Mouse (Mus musculus): ENCODE data around the gene Strip1.

Gene Strip1

GRCm38 (mm10) chr3:107631523-107631958 is at the start of gene Strip1:
TSS of gene Strip1 (minus strand) at chr3:107631694.
- DNase-seq, result peak; percentile 96

DNA sequence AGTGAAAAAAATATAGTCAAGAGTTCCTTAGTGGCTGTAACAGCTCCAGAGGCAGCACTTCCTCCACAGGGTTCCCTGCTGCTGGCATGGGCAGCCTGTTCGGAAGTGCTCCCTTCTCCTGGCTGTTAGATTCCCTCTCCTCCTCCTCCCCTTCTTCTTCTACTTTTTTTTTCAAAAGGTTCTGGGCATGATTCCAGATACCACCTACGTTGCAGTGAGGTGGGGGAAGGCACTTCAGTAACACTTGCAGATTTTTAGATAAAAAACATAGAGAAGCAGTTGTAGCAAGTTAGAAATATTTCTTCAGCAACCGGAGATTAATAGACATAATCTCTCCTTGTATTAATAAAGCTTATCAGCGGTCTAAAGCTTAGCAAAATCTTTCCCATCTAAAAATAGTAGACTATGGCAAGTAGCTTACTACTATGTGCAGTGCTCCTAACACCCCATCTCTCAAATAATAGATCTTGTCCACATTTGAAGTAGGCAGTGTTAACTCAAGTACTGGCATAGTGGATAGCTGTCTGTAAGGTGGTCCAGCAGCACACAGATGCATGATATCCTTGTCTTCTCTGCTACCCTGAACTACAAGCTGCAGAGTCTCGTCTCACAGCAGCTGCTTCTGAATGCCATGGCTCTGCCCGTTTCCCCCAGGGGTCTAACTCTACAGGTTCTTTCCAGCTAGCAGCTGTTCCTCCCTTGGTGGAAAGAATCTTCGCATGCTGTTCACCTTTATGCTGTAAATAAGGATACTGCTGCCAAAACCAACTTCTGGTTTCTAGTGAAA is 49.5 kb upstream of the Strip1 start:
- peak; percentile 59 to 62 for DNase-seq

DNA sequence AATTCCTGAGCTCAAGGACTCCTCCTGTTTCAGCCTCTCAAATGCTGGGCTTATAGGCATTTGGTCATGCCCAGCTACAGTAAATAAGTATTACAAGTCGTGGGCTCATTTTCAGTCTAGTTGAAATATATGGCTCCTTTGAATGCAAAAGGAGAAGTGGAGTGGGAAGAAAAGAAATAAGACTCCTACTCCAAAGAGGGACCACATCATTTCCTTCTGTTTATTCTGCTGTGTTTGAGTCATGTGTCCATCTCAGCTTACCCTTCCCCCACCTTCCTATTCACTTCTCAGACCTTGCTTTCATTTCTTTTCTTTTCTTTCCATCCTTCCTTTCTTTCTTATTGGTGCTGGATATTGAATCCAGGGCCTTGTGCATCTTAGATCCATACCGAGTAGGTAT is 40.0 kb upstream of the Strip1 start:
- DNase-seq, result no peak

GRCm38 (mm10) chr3:107670500-107670899 is 39.0 kb upstream of the Strip1 start:
- DNase-seq, result no peak

DNA sequence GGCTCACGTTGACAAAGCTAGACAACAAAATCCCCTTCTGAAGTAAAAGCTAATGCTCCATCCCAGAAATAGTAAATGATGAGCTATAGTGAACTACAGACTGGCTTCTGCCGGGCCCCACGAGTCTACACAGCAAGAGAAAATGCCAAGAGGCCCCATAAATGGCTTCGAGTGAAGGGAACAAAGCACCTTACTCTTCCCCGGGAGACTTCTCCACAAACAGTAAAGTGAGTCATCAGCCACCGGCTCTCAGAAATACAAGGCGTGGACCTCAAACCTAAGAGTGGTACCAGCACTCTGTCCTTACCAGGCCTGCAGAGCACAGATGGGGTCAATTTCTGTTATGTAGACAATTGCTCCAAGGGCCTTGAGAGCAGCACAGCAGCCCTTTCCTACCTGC is 37.3 kb upstream of the Strip1 start:
- DNase-seq, result no peak

DNA sequence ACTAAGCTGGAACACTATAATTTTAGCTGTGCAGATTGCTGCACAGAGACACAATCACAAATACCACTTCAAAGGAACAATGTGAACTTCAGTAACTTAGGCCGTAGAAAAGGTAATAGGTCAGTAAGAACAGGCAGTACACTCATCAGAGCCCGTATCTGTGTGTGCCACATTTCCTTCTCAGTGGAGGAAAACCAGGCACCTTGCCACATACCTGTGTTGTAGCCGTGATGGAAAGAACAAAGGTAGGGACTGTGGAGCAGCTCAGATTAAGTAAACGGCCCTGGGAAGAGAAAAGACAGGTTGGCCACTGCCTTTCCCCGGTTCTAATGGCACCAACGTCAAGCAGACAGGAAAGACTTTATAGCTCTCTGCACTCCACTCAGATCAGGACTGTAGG is 35.9 kb upstream of the Strip1 start:
- peak; percentile 52 to 65 for DNase-seq

- DNase-seq, result peak in 1 of 2 experiments; percentile 53
Measured at GRCm38 (mm10) chr3:107664641-107665040, 33.1 kb upstream of the Strip1 start.

DNA sequence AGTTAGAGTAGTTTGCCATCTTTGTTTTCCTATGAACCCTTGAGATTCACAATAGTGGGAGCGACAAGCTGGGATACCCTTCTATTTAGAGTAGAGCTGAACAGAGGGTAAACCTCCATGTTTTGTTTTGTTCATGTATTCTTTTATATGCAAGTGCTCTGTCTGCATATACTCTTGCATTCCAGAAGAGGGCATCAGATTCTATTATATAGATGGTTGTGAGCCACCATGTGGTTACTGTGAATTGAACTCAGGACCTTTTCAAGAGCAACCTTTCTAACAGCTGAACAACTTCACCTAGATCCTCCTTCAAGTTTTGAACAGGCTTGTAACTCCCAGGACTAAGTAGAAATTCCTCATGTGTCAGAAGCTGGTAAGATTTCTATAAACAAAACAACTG is 27.5 kb upstream of the Strip1 start:
- no peak for DNase-seq

GRCm38 (mm10) chr3:107656888-107657287 is 25.4 kb upstream of the Strip1 start:
- no peak for DNase-seq

GRCm38 (mm10) chr3:107656151-107656550 is 24.7 kb upstream of the Strip1 start:
- no peak for DNase-seq

DNA sequence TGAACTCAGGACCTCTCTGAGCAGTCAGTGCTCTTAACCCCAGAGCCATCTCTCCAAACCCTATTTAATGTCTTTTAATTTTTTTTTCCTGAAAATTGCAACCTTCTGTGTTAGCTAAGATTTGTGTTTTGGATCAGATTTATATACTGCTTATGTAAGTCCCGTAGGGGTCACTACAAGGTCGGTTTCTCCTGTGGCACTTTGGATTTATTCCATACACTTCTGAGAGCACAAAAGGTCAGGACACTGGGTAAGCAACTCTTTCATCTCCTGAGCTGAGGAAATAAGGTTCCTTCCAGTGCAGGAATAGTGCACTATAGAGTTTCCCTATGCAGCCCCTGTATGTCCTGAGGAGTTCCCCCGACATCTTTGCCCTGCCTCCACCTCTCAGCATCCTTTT is 24.0 kb upstream of the Strip1 start:
- peak; percentile 21 to 50 for DNase-seq

DNA sequence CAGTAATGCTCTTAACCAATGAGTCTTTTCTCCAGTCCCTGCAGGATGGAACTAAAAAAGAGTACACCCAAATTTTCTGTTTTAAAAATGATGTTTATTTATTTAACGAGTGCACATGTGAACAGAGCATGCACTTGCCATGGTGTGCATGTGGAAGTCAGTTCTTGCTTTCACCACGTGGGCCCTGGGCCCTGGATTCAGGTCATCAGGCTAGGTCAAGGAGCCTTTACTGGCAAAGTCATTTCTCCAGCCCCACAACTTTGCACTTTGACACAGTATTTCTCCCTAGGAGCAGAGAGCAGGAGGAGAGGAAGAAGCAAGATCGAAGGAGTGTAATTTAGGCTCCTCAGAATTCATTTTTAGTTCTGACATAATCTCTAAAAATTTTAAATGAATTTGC is 23.4 kb upstream of the Strip1 start:
- DNase-seq, result peak; percentile 26 to 55

DNA sequence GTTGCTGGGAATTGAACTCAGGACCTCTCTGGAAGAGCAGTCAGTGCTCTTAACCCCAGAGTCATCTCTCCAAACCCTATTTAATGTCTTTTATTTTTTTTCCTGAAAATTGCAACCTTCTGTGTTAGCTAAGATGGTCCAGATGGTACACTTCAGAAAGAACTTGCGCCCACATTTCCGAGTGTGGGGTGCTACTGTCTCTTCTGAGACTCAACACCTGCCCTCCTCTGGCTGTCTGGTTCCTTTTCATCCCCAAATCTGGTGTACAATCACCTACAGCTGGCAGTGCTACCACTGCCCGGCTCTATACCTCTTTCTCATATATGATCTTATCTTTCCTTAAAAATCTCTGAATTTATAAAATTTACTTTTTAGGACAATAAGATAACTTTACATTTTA is 21.5 kb upstream of the Strip1 start:
- DNase-seq, result no peak

GRCm38 (mm10) chr3:107650276-107650675 is 18.8 kb upstream of the Strip1 start:
- DNase-seq, result peak; percentile 43 to 58

GRCm38 (mm10) chr3:107646947-107647346 is 15.5 kb upstream of the Strip1 start:
- no peak for DNase-seq

- peak in 1 of 2 experiments; percentile 13 for DNase-seq
Measured at GRCm38 (mm10) chr3:107637606-107638172, 6.2 kb upstream of the Strip1 start.

- no peak for DNase-seq
Measured at GRCm38 (mm10) chr3:107636236-107636635, 4.7 kb upstream of the Strip1 start.

- DNase-seq, result no peak
Measured at GRCm38 (mm10) chr3:107635836-107636235, 4.3 kb upstream of the Strip1 start.

DNA sequence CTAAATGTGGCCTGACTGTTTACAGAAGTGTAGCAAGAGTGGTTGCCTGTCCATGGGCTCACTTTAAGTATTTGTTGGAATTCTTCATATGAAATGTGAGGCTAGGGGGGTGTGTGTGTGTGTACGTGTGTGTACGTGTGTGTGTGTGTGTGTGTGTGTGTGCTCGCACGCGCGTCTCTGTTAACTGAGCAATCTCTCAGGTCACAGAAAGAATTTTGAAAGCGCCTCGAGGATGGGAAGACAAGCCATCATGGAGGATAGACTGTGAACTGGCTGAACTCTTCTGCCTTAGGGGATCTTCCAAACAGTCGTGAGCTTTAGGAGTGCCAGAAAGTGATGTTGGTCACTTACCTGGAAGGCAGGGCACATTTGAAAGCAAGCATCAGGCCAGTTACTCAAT is 2.4 kb upstream of the Strip1 start:
- DNase-seq, result no peak

DNA sequence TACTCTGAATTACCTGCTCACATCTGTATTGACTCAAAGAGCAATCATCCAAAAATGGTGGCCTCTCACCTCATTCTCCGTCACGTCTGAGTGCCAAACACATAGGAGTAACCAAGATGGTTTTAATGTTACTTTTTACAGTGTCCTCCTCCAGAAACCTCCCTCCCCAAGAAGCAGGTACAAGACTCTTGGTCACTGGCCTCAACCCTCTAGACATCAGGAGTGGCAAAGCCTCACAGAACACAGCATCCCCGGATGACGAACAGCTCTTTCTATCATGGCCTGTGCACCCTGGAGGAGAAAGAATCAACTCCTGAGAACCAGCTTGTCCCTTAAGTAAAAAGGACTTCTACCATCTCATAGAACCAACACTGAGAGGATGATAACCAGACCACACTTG is 1.3 kb upstream of the Strip1 start:
- no peak for DNase-seq

- DNase-seq, result peak; percentile 76 to 80
Measured at GRCm38 (mm10) chr3:107630682-107631522, 592 bp downstream of the Strip1 start, which contains the start of gene Gm10961. TSS of gene Gm10961 (plus strand) at chr3:107631322.

DNA sequence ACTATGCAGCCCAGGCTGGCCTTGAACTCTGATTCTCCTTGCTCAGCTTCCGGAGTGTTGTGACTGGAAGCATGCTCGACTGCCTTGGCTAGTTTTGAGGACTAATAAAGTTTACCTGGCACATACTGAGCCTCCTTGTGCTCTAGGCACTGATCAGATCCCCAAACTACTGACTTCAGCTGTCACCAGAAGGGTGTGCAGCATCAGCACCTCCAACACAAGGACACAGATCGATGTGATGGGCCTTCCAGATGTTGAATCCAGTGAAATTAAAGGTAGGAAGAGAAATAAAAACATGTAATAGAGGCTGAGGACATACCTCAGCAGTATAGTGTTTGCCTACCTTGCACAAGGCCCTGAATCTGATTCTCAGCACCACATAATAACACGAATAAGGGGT is 2.1 kb downstream of the Strip1 start:
- no peak for DNase-seq

GRCm38 (mm10) chr3:107628551-107628950 is 2.9 kb downstream of the Strip1 start:
- DNase-seq, result no peak

All from kidney, postnatal 36 days (tissue).